Mouse (Mus musculus) embryonic fibroblast, embryonic 13.5 days (primary cell): Measurements from ENCODE around the gene Chchd4. TPM values are rescaled to one million over a fixed set of nuclear protein-coding genes. Genes with fewer than 3 reads are reported as not detected.

Experiments used
- H3K27ac ChIP-seq: 2 replicates; pipeline ENCODE4 v1.5.1; 2012; ENCODE audit warnings: low read length, control low read depth, inconsistent platforms; ENCODE audit not compliant: insufficient read depth
- H3K4me1 ChIP-seq: 2 replicates; pipeline ENCODE4 v1.6.1; 2011; ENCODE audit warnings: low read length; ENCODE audit not compliant: control insufficient read depth, insufficient read depth
- H3K4me3 ChIP-seq: 2 replicates; pipeline ENCODE4 v1.5.1; 2011; ENCODE audit warnings: mild to moderate bottlenecking, control low read depth, low read length; ENCODE audit not compliant: insufficient read depth
- CTCF ChIP-seq: IDR thresholded peaks from 2 replicates; pipeline ENCODE4 v1.5.1; 2011; ENCODE audit warnings: mild to moderate bottlenecking, control low read depth, low read length, moderate library complexity, borderline replicate concordance; ENCODE audit not compliant: insufficient read depth
- POLR2A ChIP-seq: IDR thresholded peaks from 2 replicates; pipeline ENCODE4 v1.6.1; 2011; ENCODE audit warnings: low read depth, mild to moderate bottlenecking, control low read depth, low read length, moderate library complexity
- polyA plus RNA-seq: library from polyadenylated mRNA; stranded (reverse); fragments of >200 nt; gene quantifications from 2 replicates; pipeline ENCODE4 v1.2.4, GENCODE M21; 2011; ENCODE audit warnings: low read depth; ENCODE audit not compliant: missing spikeins, insufficient read length

Chchd4 gene
- polyA plus RNA-seq, 1 experiment: 5.8 TPM

- TF ChIP-seq CTCF: no peak
- no peak overlapping the region for H3K27ac ChIP-seq
- no peaks in the 10 kb centered on the region for H3K4me1 ChIP-seq
These were observed 34.7 kb upstream of the Chchd4 start for GRCm38 (mm10) chr6:91508041-91508440.

GRCm38 (mm10) chr6:91506036-91506435 is 32.7 kb upstream of the Chchd4 start:
- Histone ChIP-seq H3K4me3 (no peak overlapping the region), H3K4me1 (no peaks in the 10 kb centered on the region), H3K27ac (no peak overlapping the region)
- TF ChIP-seq POLR2A (no peak), CTCF (no peak)

More at GRCm38 (mm10) chr6:91508041-91508440, 34.7 kb upstream of the Chchd4 start:
- H3K4me3 ChIP-seq: no peak overlapping the region

- Histone ChIP-seq H3K4me1 (no peaks in the 10 kb centered on the region), H3K4me3 (no peak overlapping the region), H3K27ac (no peak overlapping the region)
- TF ChIP-seq CTCF (no peak), POLR2A (no peak)
These were observed 30.0 kb upstream of the Chchd4 start for GRCm38 (mm10) chr6:91503302-91503701.

GRCm38 (mm10) chr6:91494526-91494925 is 21.2 kb upstream of the Chchd4 start:
- TF ChIP-seq POLR2A (no peak), CTCF (no peak)
- no peaks in the 10 kb centered on the region for H3K4me1 ChIP-seq
- H3K4me3 ChIP-seq: no peak overlapping the region
- no peak overlapping the region for H3K27ac ChIP-seq

GRCm38 (mm10) chr6:91493053-91493452 is 19.7 kb upstream of the Chchd4 start:
- no peak for TF ChIP-seq POLR2A
- no peak for TF ChIP-seq CTCF
- Histone ChIP-seq H3K4me1 (peaks cover 7% of the 10 kb centered on the region), H3K27ac (no peak overlapping the region), H3K4me3 (no peak overlapping the region)

GRCm38 (mm10) chr6:91491004-91491403 is 17.7 kb upstream of the Chchd4 start:
- Histone ChIP-seq H3K4me1 (peaks cover 17% of the 10 kb centered on the region), H3K27ac (no peak overlapping the region), H3K4me3 (no peak overlapping the region)
- TF ChIP-seq CTCF (no peak), POLR2A (no peak)

GRCm38 (mm10) chr6:91489872-91490271 is 16.5 kb upstream of the Chchd4 start:
- no peak for TF ChIP-seq POLR2A
- TF ChIP-seq CTCF: no peak
- Histone ChIP-seq H3K27ac (no peak overlapping the region), H3K4me1 (peaks cover 17% of the 10 kb centered on the region), H3K4me3 (no peak overlapping the region)

GRCm38 (mm10) chr6:91488496-91489212 is 15.3 kb upstream of the Chchd4 start:
- peak overlapping the region; percentile 74 for H3K27ac ChIP-seq

GRCm38 (mm10) chr6:91486736-91487453 is 13.5 kb upstream of the Chchd4 start:
- Histone ChIP-seq H3K27ac (no peak overlapping the region), H3K4me3 (no peak overlapping the region), H3K4me1 (peaks cover 17% of the 10 kb centered on the region)
- TF ChIP-seq CTCF (no peak), POLR2A (no peak)

More at GRCm38 (mm10) chr6:91488496-91489212, 15.3 kb upstream of the Chchd4 start:
- no peak overlapping the region for H3K4me3 ChIP-seq
- TF ChIP-seq CTCF (no peak), POLR2A (no peak)
- peaks cover 17% of the 10 kb centered on the region for H3K4me1 ChIP-seq

GRCm38 (mm10) chr6:91483371-91483770 is 10.0 kb upstream of the Chchd4 start:
- H3K4me3 ChIP-seq: no peak overlapping the region
- TF ChIP-seq CTCF (no peak), POLR2A (no peak)
- no peak overlapping the region for H3K27ac ChIP-seq
- peaks cover 11% of the 10 kb centered on the region for H3K4me1 ChIP-seq
